Mouse (Mus musculus) myocyte (in vitro differentiated cells): ENCODE data around the gene Dcaf11.

Experiments
- E2F4 ChIP-seq: IDR thresholded peaks from one replicate; pipeline ENCODE4 v1.6.1; 2011; ENCODE audit warnings: mild to moderate bottlenecking, control low read depth, moderate library complexity; ENCODE audit not compliant: insufficient read depth
- MAX ChIP-seq: IDR thresholded peaks from one replicate; pipeline ENCODE4 v1.6.1; 2011; ENCODE audit warnings: low read depth, mild to moderate bottlenecking, control low read depth
- MYOD1 ChIP-seq, 3 experiments: IDR thresholded peaks; one replicate each; pipeline ENCODE4 v1.6.1; 2011; ENCODE audit warnings: control low read depth in 2 of 3, low read depth in 2 of 3, mild to moderate bottlenecking in 2 of 3, moderate library complexity in 1 of 3; ENCODE audit not compliant: insufficient read length in 2 of 3, control insufficient read depth in 1 of 3
- POLR2A ChIP-seq: IDR thresholded peaks from one replicate; pipeline ENCODE4 v1.6.1; 2011; ENCODE audit warnings: low read depth, mild to moderate bottlenecking, control low read depth, moderate library complexity; ENCODE audit not compliant: insufficient read length
- POLR2AphosphoS2 ChIP-seq: IDR thresholded peaks from one replicate; pipeline ENCODE4 v1.6.1; 2011; ENCODE audit warnings: low read depth, control low read depth; ENCODE audit not compliant: insufficient read length
- SRF ChIP-seq: IDR thresholded peaks from one replicate; pipeline ENCODE4 v1.6.1; 2011; ENCODE audit warnings: low read depth; ENCODE audit not compliant: control insufficient read depth, insufficient read length
- TCF12 ChIP-seq: IDR thresholded peaks from one replicate; pipeline ENCODE4 v1.6.1; 2011; ENCODE audit warnings: mild to moderate bottlenecking, control low read depth; ENCODE audit not compliant: poor library complexity, insufficient read depth, severe bottlenecking
- TCF3 ChIP-seq: IDR thresholded peaks from one replicate; pipeline ENCODE4 v1.6.1; 2011; ENCODE audit warnings: low read depth, control low read depth; ENCODE audit not compliant: insufficient read length
- USF1 ChIP-seq: IDR thresholded peaks from one replicate; pipeline ENCODE4 v1.6.1; 2011; ENCODE audit warnings: low read depth, mild to moderate bottlenecking, control low read depth, moderate library complexity

- TF ChIP-seq POLR2A (no peak), USF1 (no peak), TCF12 (no peak), POLR2AphosphoS2 (no peak), MYOD1 (IDR thresholded peaks at IDR 0.05; ENCODE audit: control insufficient read depth in 1 of 3, insufficient read length in 2 of 3, low read depth in 2 of 3) (no peak), MAX (no peak), TCF3 (no peak), SRF (no peak), E2F4 (no peak)
These were observed 2.1 kb downstream of the Dcaf11 start for GRCm38 (mm10) chr14:55561860-55562259.
